Mouse (Mus musculus) heart, embryonic 14.5 days (tissue): Measurements from ENCODE around the gene Kcnip4. TPM values are rescaled to one million over a fixed set of nuclear protein-coding genes. Genes with fewer than 3 reads are reported as not detected.

Source experiments
- ATAC-seq: fragments of 200-750 bp; cut with Nextera tagmentation; 2 replicates; pipeline ENCODE4 v1.8.0; 2017; ENCODE audit warnings: low read depth, moderate TSS enrichment; ENCODE audit not compliant: insufficient number of reproducible peaks, insufficient read depth, low FRiP score
- H3K27ac ChIP-seq, 2 experiments: fragments of 200-500 bp in 1 of 2; fragments of 300-500 bp in 1 of 2; sonication (generic) in 1 of 2; replicated peaks in 1 of 2; 2 replicates each; pipeline ENCODE4 v1.5.1; 2012 to 2014; ENCODE audit warnings: low read depth in 2 of 2, low read length in 2 of 2, control low read depth in 1 of 2, mild to moderate bottlenecking in 1 of 2, mixed read lengths in 1 of 2; ENCODE audit not compliant: control insufficient read depth in 1 of 2, insufficient read depth in 1 of 2
- H3K27me3 ChIP-seq: fragments of 300-500 bp; sonication (generic); 2 replicates; pipeline ENCODE4 v1.6.1; 2014; ENCODE audit warnings: mild to moderate bottlenecking, low read length, control low read depth; ENCODE audit not compliant: control insufficient read depth, insufficient read depth
- H3K36me3 ChIP-seq: fragments of 300-500 bp; sonication (generic); 2 replicates; pipeline ENCODE4 v1.6.1; 2014; ENCODE audit warnings: mild to moderate bottlenecking, control low read depth, low read length, mixed read lengths; ENCODE audit not compliant: control insufficient read depth, insufficient read depth
- H3K4me1 ChIP-seq, 2 experiments: fragments of 200-500 bp in 1 of 2; fragments of 300-500 bp in 1 of 2; sonication (generic) in 1 of 2; 2 replicates each; pipeline ENCODE4 v1.6.1; 2012 to 2014; ENCODE audit warnings: low read length in 2 of 2, control low read depth in 1 of 2, mixed read lengths in 1 of 2; ENCODE audit not compliant: control insufficient read depth in 2 of 2, insufficient read depth in 2 of 2
- H3K4me2 ChIP-seq: fragments of 300-500 bp; sonication (generic); 2 replicates; pipeline ENCODE4 v1.6.1; 2014; ENCODE audit warnings: mild to moderate bottlenecking, low read length
- H3K4me3 ChIP-seq, 2 experiments: fragments of 200-500 bp in 1 of 2; fragments of 300-500 bp in 1 of 2; sonication (generic) in 1 of 2; 2 replicates each; pipeline ENCODE4 v1.5.1; 2012 to 2014; ENCODE audit warnings: low read length in 2 of 2, mild to moderate bottlenecking in 2 of 2, control low read depth in 1 of 2, low read depth in 1 of 2, moderate library complexity in 1 of 2; ENCODE audit not compliant: control insufficient read depth in 1 of 2, insufficient read depth in 1 of 2
- H3K9ac ChIP-seq: fragments of 300-500 bp; sonication (generic); 2 replicates; pipeline ENCODE4 v1.6.1; 2014; ENCODE audit warnings: mild to moderate bottlenecking, low read length
- H3K9me3 ChIP-seq: fragments of 300-500 bp; sonication (generic); 2 replicates; pipeline ENCODE4 v1.6.1; 2016; ENCODE audit warnings: low read length, control low read depth; ENCODE audit not compliant: control insufficient read depth
- WGBS: fragments of 180-500 bp; shearing (Covaris S2); extraction: QIAGEN DNeasy Blood & Tissue Kit; methylation state at CpG from one replicate; pipeline ENCODE4 v1.1.7; 2014; 5-methylcytosine and 5-hydroxymethylcytosine counted together
- polyA plus RNA-seq: library from polyadenylated mRNA; unstranded; fragments of >200 nt; fragmentation: Nextera tagmentation; extraction: Ambion mirVana; gene quantifications from 2 replicates; pipeline ENCODE4 v1.2.1, GENCODE M21; 2014

Kcnip4 gene
- polyA plus RNA-seq, 1 experiment from 2014 or later = 1.2 TPM

GRCm38 (mm10) chr5:49352061-49352460, 172.6 kb downstream of the Kcnip4 start:
- Histone ChIP-seq H3K36me3 (no peaks in the 10 kb centered on the region), H3K9me3 (peaks cover 3% of the 10 kb centered on the region; the same call in 1 of the 2 replicates), H3K27me3 (no peaks in the 10 kb centered on the region), H3K9ac (no peak overlapping the region), H3K27ac (no peak overlapping the region), H3K4me2 (no peak overlapping the region), H3K4me1 (no peaks in the 10 kb centered on the region), H3K4me3 (no peak overlapping the region)
- ATAC-seq = no peak
- WGBS = 72% methylated on average over 5 of the region's 5 CpGs

GRCm38 (mm10) chr5:49350126-49350909, 174.4 kb downstream of the Kcnip4 start:
- no peak overlapping the region for H3K27ac ChIP-seq
- WGBS = 23% methylated on average over 4 of the region's 4 CpGs
- H3K9ac ChIP-seq = no peak overlapping the region
- H3K9me3 ChIP-seq = peaks cover 3% of the 10 kb centered on the region; the same call in 1 of the 2 replicates
- H3K4me3 ChIP-seq = no peak overlapping the region
- ATAC-seq = no peak
- H3K27me3 ChIP-seq = no peaks in the 10 kb centered on the region
- no peaks in the 10 kb centered on the region for H3K4me1 ChIP-seq
- no peak overlapping the region for H3K4me2 ChIP-seq
- H3K36me3 ChIP-seq = no peaks in the 10 kb centered on the region

- ATAC-seq = no peak
- Histone ChIP-seq H3K4me1 (no peaks in the 10 kb centered on the region), H3K9me3 (peaks cover 3% of the 10 kb centered on the region; the same call in 1 of the 2 replicates), H3K9ac (no peak overlapping the region), H3K4me2 (no peak overlapping the region), H3K27ac (no peak overlapping the region), H3K4me3 (no peak overlapping the region), H3K36me3 (no peaks in the 10 kb centered on the region), H3K27me3 (no peaks in the 10 kb centered on the region)
- 84% methylated on average over 5 of the region's 5 CpGs for WGBS
These were observed 175.2 kb downstream of the Kcnip4 start for GRCm38 (mm10) chr5:49349541-49349940.

GRCm38 (mm10) chr5:49348511-49348910, 176.2 kb downstream of the Kcnip4 start:
- H3K36me3 ChIP-seq = no peaks in the 10 kb centered on the region
- no peaks in the 10 kb centered on the region for H3K4me1 ChIP-seq
- H3K9me3 ChIP-seq = no peaks in the 10 kb centered on the region
- ATAC-seq = no peak
- no peak overlapping the region for H3K27ac ChIP-seq
- no peaks in the 10 kb centered on the region for H3K27me3 ChIP-seq
- 74% methylated on average over 5 of the region's 5 CpGs for WGBS
- H3K4me2 ChIP-seq = no peak overlapping the region
- no peak overlapping the region for H3K9ac ChIP-seq
- no peak overlapping the region for H3K4me3 ChIP-seq

GRCm38 (mm10) chr5:49344606-49345005, 180.1 kb downstream of the Kcnip4 start:
- ATAC-seq = no peak
- Histone ChIP-seq H3K27ac (no peak overlapping the region), H3K4me2 (no peak overlapping the region), H3K4me1 (no peaks in the 10 kb centered on the region), H3K9me3 (no peaks in the 10 kb centered on the region), H3K27me3 (no peaks in the 10 kb centered on the region), H3K9ac (no peak overlapping the region), H3K4me3 (no peak overlapping the region), H3K36me3 (no peaks in the 10 kb centered on the region)
- 67% methylated on average over 1 of the region's 1 CpGs for WGBS

- WGBS = 60% methylated on average over 2 of the region's 2 CpGs
- H3K4me3 ChIP-seq = no peak overlapping the region
- no peaks in the 10 kb centered on the region for H3K4me1 ChIP-seq
- H3K27me3 ChIP-seq = no peaks in the 10 kb centered on the region
- no peak overlapping the region for H3K27ac ChIP-seq
- H3K9ac ChIP-seq = no peak overlapping the region
- no peaks in the 10 kb centered on the region for H3K9me3 ChIP-seq
- H3K36me3 ChIP-seq = no peaks in the 10 kb centered on the region
- H3K4me2 ChIP-seq = no peak overlapping the region
- no peak for ATAC-seq
These were observed 187.5 kb downstream of the Kcnip4 start for GRCm38 (mm10) chr5:49337164-49337563.

- Histone ChIP-seq H3K27me3 (no peaks in the 10 kb centered on the region), H3K4me3 (no peak overlapping the region), H3K36me3 (no peaks in the 10 kb centered on the region), H3K4me2 (no peak overlapping the region), H3K9me3 (no peaks in the 10 kb centered on the region), H3K9ac (no peak overlapping the region), H3K4me1 (no peaks in the 10 kb centered on the region), H3K27ac (no peak overlapping the region)
- WGBS = 82% methylated on average over 2 of the region's 2 CpGs
- ATAC-seq = no peak
These were observed 191.6 kb downstream of the Kcnip4 start for GRCm38 (mm10) chr5:49333063-49333462.

- ATAC-seq = no peak
- Histone ChIP-seq H3K4me2 (no peak overlapping the region), H3K4me1 (no peaks in the 10 kb centered on the region), H3K4me3 (no peak overlapping the region), H3K9ac (no peak overlapping the region), H3K27ac (no peak overlapping the region), H3K9me3 (no peaks in the 10 kb centered on the region), H3K36me3 (no peaks in the 10 kb centered on the region), H3K27me3 (no peaks in the 10 kb centered on the region)
- 83% methylated on average over 1 of the region's 1 CpGs for WGBS
These were observed 195.7 kb downstream of the Kcnip4 start for GRCm38 (mm10) chr5:49329023-49329422.
